Mouse (Mus musculus) layer of hippocampus, adult 6 months (tissue): ENCODE measurements around the gene Olfr1217. TPM values are rescaled to one million over a fixed set of nuclear protein-coding genes. Genes with fewer than 3 reads are reported as not detected.

ENCODE experiments used
- long read RNA-seq, 2 experiments: library from polyadenylated mRNA; unstranded; transcript quantifications; one replicate each; pipeline ENCODE4 v2.0.0; 2019 to 2020
- polyA plus RNA-seq: library from polyadenylated mRNA; unstranded; fragments of <200 nt; fragmentation: Nextera tagmentation; gene quantifications from 2 replicates; pipeline ENCODE4 v1.2.3, GENCODE M21; 2021

Gene Olfr1217
- not detected in 2 replicates for polyA plus RNA-seq
- long read RNA-seq, experiment 1 = 0 reads
- long read RNA-seq, experiment 2 = 0 reads

GRCm38 (mm10) chr2:89031965-89032364 is at the start of gene Olfr1217:
Gene Olfr1217, minus strand, starts transcription at chr2:89032065.

GRCm38 (mm10) chr2:89061087-89061486 is 29.2 kb upstream of the Olfr1217 start, which contains the start of gene Olfr1218:
Gene Olfr1218, minus strand, starts transcription at chr2:89061187.

DNA sequence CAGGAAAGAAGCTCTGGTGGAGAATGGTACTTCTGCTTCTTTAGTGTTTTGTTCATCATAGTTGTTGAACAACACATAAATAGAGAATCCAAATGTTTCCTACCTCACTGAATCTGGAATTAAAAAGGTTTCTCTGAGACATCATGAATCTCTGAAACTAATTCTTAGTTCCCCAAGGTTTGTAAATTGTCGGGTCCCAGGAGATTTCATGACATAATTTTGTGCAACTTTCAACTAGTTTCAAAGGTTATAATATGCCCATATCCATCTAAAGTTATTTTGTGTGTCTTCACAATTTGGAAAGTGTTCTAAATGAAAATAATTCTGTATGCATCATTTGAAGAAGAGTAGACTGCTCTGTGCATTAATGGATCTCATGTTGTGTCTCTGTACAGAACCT is 13.6 kb downstream of the Olfr1217 start, which contains the start of gene Olfr1216:
Gene Olfr1216, minus strand, starts transcription at position 101 of the 400 bp plus-strand sequence.

GRCm38 (mm10) chr2:89006873-89007272 is 25.0 kb downstream of the Olfr1217 start, which contains the start of gene Olfr1215:
Gene Olfr1215, minus strand, starts transcription at chr2:89006973.

GRCm38 (mm10) chr2:88992553-88992952 is 39.3 kb downstream of the Olfr1217 start, which contains the start of gene Olfr1214:
Gene Olfr1214, minus strand, starts transcription at chr2:88992653.

GRCm38 (mm10) chr2:88980181-88980580 is 51.7 kb downstream of the Olfr1217 start, which contains the start of gene Gm13762:
Gene Gm13762, minus strand, starts transcription at chr2:88980281.

Other genes with a start within 250 kb of the Olfr1217 start
- gene Olfr1201, start 239.0 kb downstream of the Olfr1217 start, polyA plus RNA-seq = not detected in 2 replicates
- gene Olfr1202, start 217.6 kb downstream of the Olfr1217 start, polyA plus RNA-seq = not detected in 2 replicates
- not detected in 2 replicates for gene Olfr1205, start 202.3 kb downstream of the Olfr1217 start, polyA plus RNA-seq
- not detected in 2 replicates for gene Olfr1204, start 182.8 kb downstream of the Olfr1217 start, polyA plus RNA-seq
- gene Olfr1206, start 168.8 kb downstream of the Olfr1217 start, polyA plus RNA-seq = not detected in 2 replicates
- not detected in 2 replicates for gene Olfr1208, start 129.8 kb downstream of the Olfr1217 start, polyA plus RNA-seq
- gene Olfr1209, start 116.9 kb downstream of the Olfr1217 start, polyA plus RNA-seq = not detected in 2 replicates
- not detected in 2 replicates for gene Olfr1211, start 94.0 kb downstream of the Olfr1217 start, polyA plus RNA-seq
- gene Olfr1212, start 78.1 kb downstream of the Olfr1217 start, polyA plus RNA-seq = not detected in 2 replicates
- gene Gm13762, start 51.8 kb downstream of the Olfr1217 start, polyA plus RNA-seq = not detected in 2 replicates
- not detected in 2 replicates for gene Olfr1214, start 39.4 kb downstream of the Olfr1217 start, polyA plus RNA-seq
- not detected in 2 replicates for gene Olfr1215, start 25.1 kb downstream of the Olfr1217 start, polyA plus RNA-seq
- not detected in 2 replicates for gene Olfr1216, start 13.7 kb downstream of the Olfr1217 start, polyA plus RNA-seq
- not detected in 2 replicates for gene Olfr1218, start 29.1 kb upstream of the Olfr1217 start, polyA plus RNA-seq
- gene Olfr1219, start 51.4 kb upstream of the Olfr1217 start, polyA plus RNA-seq = not detected in 2 replicates
- not detected in 2 replicates for gene Olfr1220, start 74.8 kb upstream of the Olfr1217 start, polyA plus RNA-seq
- gene Olfr1221, start 85.2 kb upstream of the Olfr1217 start, polyA plus RNA-seq = not detected in 2 replicates
- gene Olfr1222, start 101.0 kb upstream of the Olfr1217 start, polyA plus RNA-seq = not detected in 2 replicates
- gene Olfr1223, start 119.5 kb upstream of the Olfr1217 start, polyA plus RNA-seq = not detected in 2 replicates
- not detected in 2 replicates for gene Olfr1224-ps1, start 132.0 kb upstream of the Olfr1217 start, polyA plus RNA-seq
- gene Olfr1225, start 142.6 kb upstream of the Olfr1217 start, polyA plus RNA-seq = not detected in 2 replicates
- not detected in 2 replicates for gene Olfr1226, start 168.0 kb upstream of the Olfr1217 start, polyA plus RNA-seq
- gene Olfr1228, start 222.0 kb upstream of the Olfr1217 start, polyA plus RNA-seq = not detected in 2 replicates